Mouse (Mus musculus) lung, postnatal 0 days (tissue): ENCODE results near the gene Prss28. TPM values are rescaled to one million over a fixed set of nuclear protein-coding genes. Genes with fewer than 3 reads are reported as not detected.
A peak's percentile ranks its signal among the peaks of the same experiment; 100 is the strongest.

ENCODE experiments used
- ATAC-seq: fragments of 200-750 bp; cut with Nextera tagmentation; 2 replicates; pipeline ENCODE4 v1.8.0; 2017; ENCODE audit warnings: moderate library complexity
- DNase-seq: peaks from one replicate; pipeline ENCODE4 v3.0.0-alpha.2; 2016; ENCODE audit warnings: low spot score
- H3K27ac ChIP-seq: fragments of 300-500 bp; sonication (generic); 2 replicates; pipeline ENCODE4 v1.5.1; 2014; ENCODE audit warnings: antibody characterized with exemption, mild to moderate bottlenecking, low read length, mixed read lengths
- H3K27me3 ChIP-seq: fragments of 300-500 bp; sonication (generic); replicated peaks from 2 replicates; pipeline ENCODE4 v1.6.1; 2014; ENCODE audit warnings: low read length, mixed read lengths; ENCODE audit not compliant: insufficient read depth
- H3K36me3 ChIP-seq: fragments of 300-500 bp; sonication (generic); 2 replicates; pipeline ENCODE4 v1.6.1; 2014; ENCODE audit warnings: low read length, mixed read lengths; ENCODE audit not compliant: insufficient read depth
- H3K4me1 ChIP-seq: fragments of 300-500 bp; sonication (generic); 2 replicates; pipeline ENCODE4 v1.6.1; 2014; ENCODE audit warnings: antibody characterized with exemption, low read depth, low read length, mixed read lengths; ENCODE audit not compliant: insufficient read depth
- H3K4me2 ChIP-seq: fragments of 300-500 bp; sonication (generic); replicated peaks from 2 replicates; pipeline ENCODE4 v1.6.1; 2014; ENCODE audit warnings: low read depth, mild to moderate bottlenecking, low read length, moderate library complexity, mixed read lengths
- H3K4me3 ChIP-seq: fragments of 300-500 bp; sonication (generic); 2 replicates; pipeline ENCODE4 v1.5.1; 2014; ENCODE audit warnings: low read depth, low read length
- H3K9ac ChIP-seq: fragments of 300-500 bp; sonication (generic); replicated peaks from 2 replicates; pipeline ENCODE4 v1.6.1; 2014; ENCODE audit warnings: low read depth, mild to moderate bottlenecking
- H3K9me3 ChIP-seq: fragments of 300-500 bp; sonication (generic); 2 replicates; pipeline ENCODE4 v1.6.1; 2016; ENCODE audit warnings: low read length, mixed read lengths
- CTCF ChIP-seq: IDR thresholded peaks from 2 replicates; pipeline ENCODE4 v1.5.1; 2016; ENCODE audit warnings: antibody characterized with exemption, mild to moderate bottlenecking
- EP300 ChIP-seq: IDR thresholded peaks from 2 replicates; pipeline ENCODE4 v1.6.1; 2016; ENCODE audit warnings: antibody characterized with exemption, mild to moderate bottlenecking, control low read depth
- WGBS: fragments of 180-500 bp; shearing (Covaris S2); extraction: QIAGEN DNeasy Blood & Tissue Kit; methylation state at CpG from one replicate; pipeline ENCODE4 v1.1.7; 2014; 5-methylcytosine and 5-hydroxymethylcytosine counted together
- polyA plus RNA-seq: library from polyadenylated mRNA; unstranded; fragments of >200 nt; fragmentation: Nextera tagmentation; extraction: Ambion mirVana; gene quantifications from 2 replicates; pipeline ENCODE4 v1.2.1, GENCODE M21; 2015

The Prss28 gene
- polyA plus RNA-seq, 1 experiment from 2014 or later, result not detected

DNA sequence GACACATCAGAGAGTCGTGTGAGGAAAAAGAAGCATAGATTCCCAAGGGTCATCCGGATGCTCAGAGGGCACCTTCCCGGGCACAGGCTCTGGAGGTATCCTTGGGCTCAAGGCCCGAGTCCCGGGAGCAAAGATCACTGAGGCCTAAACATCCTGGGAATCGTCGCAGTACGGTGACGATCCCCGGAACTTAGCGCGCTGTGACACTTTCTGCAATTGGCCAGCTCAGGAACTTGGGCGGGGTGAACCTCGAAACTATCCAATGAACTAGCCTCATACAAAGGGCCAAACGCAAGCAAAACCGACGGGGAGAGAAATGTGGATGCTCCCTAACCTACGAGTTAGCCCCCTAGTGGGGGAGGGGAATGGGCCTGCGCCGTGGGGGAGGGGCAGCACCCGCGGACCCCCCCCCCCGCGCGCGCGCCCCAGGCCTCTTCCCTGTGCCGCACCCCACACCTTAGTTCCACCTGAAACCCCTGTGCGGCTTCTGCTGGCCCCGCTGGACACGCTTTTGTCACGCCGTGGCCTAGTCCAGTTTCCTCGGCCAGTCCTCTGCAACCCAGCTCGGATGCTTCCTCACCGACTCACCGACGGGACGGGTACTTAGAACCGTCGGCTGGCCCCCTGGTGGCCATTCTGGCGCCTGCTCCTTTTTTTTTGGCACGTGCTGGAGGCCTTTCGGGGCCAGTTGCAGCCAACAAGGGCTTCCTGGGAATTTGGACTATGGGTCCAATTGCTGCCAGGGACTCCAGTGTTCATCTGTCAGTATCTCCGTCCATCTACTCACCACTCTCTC, 34.5 kb upstream of the Prss28 start:
- peak; percentile 79 for ATAC-seq
- 0 out of 2 replicates have a peak, but pooled peaks cover under 1% of the 10 kb centered on the region for H3K36me3 ChIP-seq
- H3K4me3 ChIP-seq, result peak overlapping the region; percentile 80
- H3K27ac ChIP-seq, result peak overlapping the region; percentile 98
- H3K9me3 ChIP-seq, result no peaks in the 10 kb centered on the region
- TF ChIP-seq CTCF (peak; percentile 80), EP300 (peak; percentile 56; the same call in 1 of the 2 replicates)
- peak overlapping the region; percentile 95 for H3K9ac ChIP-seq
- H3K4me2 ChIP-seq, result peak overlapping the region; percentile 82
- H3K4me1 ChIP-seq, result peaks cover 15% of the 10 kb centered on the region; the same call in 1 of the 2 replicates
- H3K27me3 ChIP-seq, result no peaks in the 10 kb centered on the region
- WGBS, result under 1% methylated on average over 40 of the region's 45 CpGs
- DNase-seq, result peak; percentile 97

DNA sequence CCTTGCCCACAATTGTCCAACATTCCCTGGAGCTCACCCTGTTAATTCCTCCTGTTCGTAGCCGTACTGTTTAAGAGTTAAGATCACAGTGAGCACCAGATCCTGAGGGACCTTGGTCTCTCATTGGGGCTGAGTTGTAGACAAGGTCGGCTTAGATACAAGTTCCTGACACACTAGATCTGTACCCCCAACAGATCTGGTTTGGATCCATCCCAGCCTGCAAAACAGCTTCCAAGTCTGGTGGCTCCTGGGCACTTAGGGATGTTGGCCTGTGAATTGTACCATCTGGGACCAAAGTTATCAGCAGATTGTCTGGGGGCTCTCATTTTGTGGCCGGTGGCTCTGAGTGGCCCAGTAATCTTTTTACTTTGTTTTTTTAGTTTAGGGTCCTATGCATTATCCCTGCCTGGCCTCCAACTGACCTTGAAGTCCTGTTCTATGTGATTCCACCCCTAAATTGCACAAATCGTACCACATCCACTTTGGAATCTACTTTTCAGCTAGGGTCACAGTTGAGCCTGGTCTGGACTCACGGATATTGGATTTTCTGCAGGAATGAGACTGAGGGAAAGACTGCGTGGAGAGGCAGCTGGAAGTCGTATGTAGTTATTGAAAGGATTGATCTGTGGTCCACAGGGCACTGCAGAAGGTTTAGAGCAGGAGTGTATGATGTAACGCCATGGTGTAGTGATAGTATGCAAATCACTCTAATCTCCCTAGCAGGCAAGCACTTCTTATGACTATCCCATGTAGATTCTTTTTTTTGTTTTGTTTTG, 33.7 kb upstream of the Prss28 start, which contains the start of gene Ube2i:
TSS of gene Ube2i (minus strand) at position 52 of the 776 bp plus-strand sequence.
- peak within 1 kb of the TSS; percentile 80 for H3K4me3 ChIP-seq
- H3K27me3 ChIP-seq, result no peaks in the 10 kb centered on the region
- ATAC-seq (no peak), DNase-seq (no peak)
- 74% methylated on average over 9 of the region's 9 CpGs for WGBS
- H3K9me3 ChIP-seq, result no peaks in the 10 kb centered on the region
- H3K4me2 ChIP-seq, result peak within 1 kb of the TSS; percentile 82
- TF ChIP-seq CTCF (no peak), EP300 (no peak)
- H3K9ac ChIP-seq, result peak within 1 kb of the TSS; percentile 95
- peaks cover 15% of the 10 kb centered on the region; the same call in 1 of the 2 replicates for H3K4me1 ChIP-seq
- H3K27ac ChIP-seq, result peak within 1 kb of the TSS; percentile 98
- no peaks in the 10 kb centered on the region for H3K36me3 ChIP-seq

DNA sequence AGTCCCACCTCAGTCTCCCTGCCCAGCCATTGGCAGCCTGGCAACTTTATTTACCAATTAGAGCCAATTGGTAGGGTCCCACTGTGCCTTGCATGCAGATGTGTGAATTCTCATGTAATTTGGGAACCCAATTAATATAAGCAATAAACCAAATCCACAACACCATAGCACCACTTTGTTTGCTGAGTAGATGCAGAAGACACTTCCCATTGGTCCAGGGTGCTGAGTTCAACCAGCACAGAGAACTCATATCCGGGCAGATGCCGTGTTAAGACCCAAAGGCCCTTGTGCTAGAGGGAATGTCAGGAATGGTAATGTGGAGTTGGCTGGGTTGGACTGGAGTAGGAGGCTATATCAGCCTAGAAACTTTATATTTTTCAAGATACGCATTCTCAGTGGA, 32.6 kb upstream of the Prss28 start:
- no peak overlapping the region for H3K27ac ChIP-seq
- ATAC-seq, result no peak
- H3K27me3 ChIP-seq, result no peaks in the 10 kb centered on the region
- no peak overlapping the region for H3K4me2 ChIP-seq
- no peak for DNase-seq
- no peaks in the 10 kb centered on the region for H3K9me3 ChIP-seq
- 95% methylated on average over 3 of the region's 3 CpGs for WGBS
- H3K36me3 ChIP-seq, result no peaks in the 10 kb centered on the region
- no peak overlapping the region for H3K9ac ChIP-seq
- H3K4me1 ChIP-seq, result peaks cover 11% of the 10 kb centered on the region; the same call in 1 of the 2 replicates
- H3K4me3 ChIP-seq, result no peak overlapping the region
- no peak for TF ChIP-seq EP300

GRCm38 (mm10) chr17:25282133-25282532, 26.3 kb upstream of the Prss28 start:
- TF ChIP-seq CTCF, result no peak
- no peak for TF ChIP-seq EP300
- no peak overlapping the region for H3K4me2 ChIP-seq
- no peak overlapping the region for H3K9ac ChIP-seq

GRCm38 (mm10) chr17:25285033-25285432, 23.4 kb upstream of the Prss28 start:
- Histone ChIP-seq H3K4me1 (no peaks in the 10 kb centered on the region), H3K9ac (no peak overlapping the region), H3K4me3 (no peak overlapping the region), H3K9me3 (no peaks in the 10 kb centered on the region), H3K4me2 (no peak overlapping the region), H3K27ac (no peak overlapping the region), H3K36me3 (no peaks in the 10 kb centered on the region), H3K27me3 (no peaks in the 10 kb centered on the region)
- peak; percentile 38 for ATAC-seq
- DNase-seq, result peak; percentile 79
- TF ChIP-seq CTCF (peak; percentile 98), EP300 (no peak)
- WGBS, result 21% methylated on average over 3 of the region's 3 CpGs

More at GRCm38 (mm10) chr17:25282133-25282532, 26.3 kb upstream of the Prss28 start:
- Histone ChIP-seq H3K4me3 (no peak overlapping the region), H3K4me1 (no peaks in the 10 kb centered on the region), H3K36me3 (no peaks in the 10 kb centered on the region), H3K9me3 (no peaks in the 10 kb centered on the region), H3K27me3 (no peaks in the 10 kb centered on the region), H3K27ac (no peak overlapping the region)
- ATAC-seq, result peak; percentile 61
- peak; percentile 71 for DNase-seq
- WGBS, result 35% methylated on average over 11 of the region's 11 CpGs

DNA sequence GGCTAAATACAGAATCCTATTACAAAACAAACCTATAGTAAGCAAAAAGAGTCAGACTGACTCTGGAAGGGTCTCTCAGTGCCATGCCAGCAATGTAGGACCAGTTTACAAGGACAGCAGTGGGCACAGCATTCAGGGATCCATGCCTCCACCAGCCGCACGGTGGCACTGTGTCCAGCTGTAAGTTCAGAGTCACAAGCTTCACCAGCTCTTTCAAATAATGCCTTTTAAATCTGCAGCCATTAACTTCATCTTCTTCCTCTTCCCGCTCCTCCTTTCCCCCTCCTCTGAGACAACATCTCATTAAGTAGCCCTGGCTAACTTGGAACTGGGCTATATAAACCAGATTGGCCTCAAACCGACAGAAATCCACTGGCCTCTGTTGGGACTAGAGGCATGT, 19.6 kb upstream of the Prss28 start:
- Histone ChIP-seq H3K4me1 (no peaks in the 10 kb centered on the region), H3K27me3 (no peaks in the 10 kb centered on the region), H3K4me2 (no peak overlapping the region), H3K27ac (no peak overlapping the region), H3K36me3 (no peaks in the 10 kb centered on the region), H3K9ac (no peak overlapping the region), H3K4me3 (no peak overlapping the region), H3K9me3 (no peaks in the 10 kb centered on the region)
- ATAC-seq, result no peak
- DNase-seq, result peak; percentile 55
- 21% methylated on average over 4 of the region's 4 CpGs for WGBS
- TF ChIP-seq CTCF (peak; percentile 77), EP300 (no peak)
